Mouse (Mus musculus): ENCODE data around the gene Celsr1. TPM values are rescaled to one million over a fixed set of nuclear protein-coding genes. Genes with fewer than 3 reads are reported as not detected.
A peak's percentile ranks its signal among the peaks of the same experiment; 100 is the strongest.

Gene Celsr1
- polyA plus RNA-seq, 1 experiment from 2014 or later: 2.7 TPM

GRCm38 (mm10) chr15:86051152-86051551 is 17.6 kb upstream of the Celsr1 start:
- 89% methylated on average over 10 of the region's 10 CpGs for WGBS
- Histone ChIP-seq H3K27ac (no peak overlapping the region), H3K27me3 (no peaks in the 10 kb centered on the region), H3K9me3 (no peaks in the 10 kb centered on the region), H3K4me3 (replicated peaks) (no peak overlapping the region), H3K9ac (replicated peaks) (no peak overlapping the region), H3K36me3 (no peaks in the 10 kb centered on the region), H3K4me2 (replicated peaks) (no peak overlapping the region), H3K4me1 (replicated peaks) (no peaks in the 10 kb centered on the region)
- ATAC-seq: no peak

- Histone ChIP-seq H3K27me3 (no peaks in the 10 kb centered on the region), H3K9me3 (no peaks in the 10 kb centered on the region), H3K4me3 (replicated peaks) (no peak overlapping the region), H3K4me2 (replicated peaks) (no peak overlapping the region), H3K4me1 (replicated peaks) (no peaks in the 10 kb centered on the region), H3K27ac (no peak overlapping the region), H3K9ac (replicated peaks) (no peak overlapping the region), H3K36me3 (no peaks in the 10 kb centered on the region)
- WGBS: 84% methylated on average over 4 of the region's 4 CpGs
- ATAC-seq: no peak
These were observed 16.7 kb upstream of the Celsr1 start for GRCm38 (mm10) chr15:86050170-86050743.

DNA sequence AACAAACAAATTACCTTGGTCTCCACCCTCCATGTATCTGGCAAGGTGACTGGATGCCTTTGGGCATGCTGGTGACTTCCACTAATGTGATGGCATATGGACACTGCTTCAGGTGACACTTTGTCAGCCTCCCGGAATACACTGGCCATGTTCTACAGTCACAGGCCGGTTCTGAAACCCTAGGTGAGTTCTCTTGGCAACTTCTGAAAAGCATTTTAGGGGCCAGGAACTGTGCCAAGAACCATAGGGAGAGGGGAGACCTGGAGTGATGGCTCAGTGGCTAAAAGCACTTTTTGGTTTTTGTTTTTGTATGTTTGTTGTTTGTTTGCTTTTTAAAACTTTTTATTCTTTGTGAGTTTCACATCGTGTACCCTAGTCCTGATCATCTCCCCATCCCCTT is 15.9 kb upstream of the Celsr1 start:
- Histone ChIP-seq H3K4me3 (replicated peaks) (no peak overlapping the region), H3K27ac (no peak overlapping the region), H3K27me3 (no peaks in the 10 kb centered on the region), H3K4me1 (replicated peaks) (no peaks in the 10 kb centered on the region), H3K9ac (replicated peaks) (no peak overlapping the region), H3K9me3 (no peaks in the 10 kb centered on the region), H3K36me3 (no peaks in the 10 kb centered on the region), H3K4me2 (replicated peaks) (no peak overlapping the region)
- no peak for ATAC-seq
- 90% methylated on average over 3 of the region's 3 CpGs for WGBS

- Histone ChIP-seq H3K27me3 (peaks cover 13% of the 10 kb centered on the region; the same call in 1 of the 2 replicates), H3K4me3 (replicated peaks) (no peak overlapping the region), H3K4me1 (replicated peaks) (no peaks in the 10 kb centered on the region), H3K9ac (replicated peaks) (no peak overlapping the region), H3K4me2 (replicated peaks) (no peak overlapping the region), H3K9me3 (no peaks in the 10 kb centered on the region), H3K27ac (no peak overlapping the region), H3K36me3 (no peaks in the 10 kb centered on the region)
- 50% methylated on average over 4 of the region's 4 CpGs for WGBS
- ATAC-seq: no peak
These were observed 8.8 kb upstream of the Celsr1 start for GRCm38 (mm10) chr15:86042364-86042763.

- Histone ChIP-seq H3K27me3 (peaks cover 13% of the 10 kb centered on the region; the same call in 1 of the 2 replicates), H3K4me2 (replicated peaks) (no peak overlapping the region), H3K4me1 (replicated peaks) (no peaks in the 10 kb centered on the region), H3K9me3 (no peaks in the 10 kb centered on the region), H3K4me3 (replicated peaks) (no peak overlapping the region), H3K36me3 (no peaks in the 10 kb centered on the region), H3K9ac (replicated peaks) (no peak overlapping the region), H3K27ac (no peak overlapping the region)
- no peak for ATAC-seq
- WGBS: 85% methylated on average over 5 of the region's 5 CpGs
These were observed 7.8 kb upstream of the Celsr1 start for GRCm38 (mm10) chr15:86041421-86041820.

GRCm38 (mm10) chr15:86038802-86039201 is 5.2 kb upstream of the Celsr1 start:
- peaks cover 29% of the 10 kb centered on the region for H3K27me3 ChIP-seq
- no peaks in the 10 kb centered on the region for H3K9me3 ChIP-seq
- ATAC-seq: peak; percentile 84
- H3K4me2 ChIP-seq (replicated peaks): no peak overlapping the region
- H3K4me3 ChIP-seq (replicated peaks): no peak overlapping the region
- H3K4me1 ChIP-seq (replicated peaks): peaks cover 13% of the 10 kb centered on the region
- no peak overlapping the region for H3K9ac ChIP-seq (replicated peaks)
- H3K36me3 ChIP-seq: no peaks in the 10 kb centered on the region
- WGBS: 2% methylated on average over 2 of the region's 2 CpGs
- no peak overlapping the region for H3K27ac ChIP-seq

DNA sequence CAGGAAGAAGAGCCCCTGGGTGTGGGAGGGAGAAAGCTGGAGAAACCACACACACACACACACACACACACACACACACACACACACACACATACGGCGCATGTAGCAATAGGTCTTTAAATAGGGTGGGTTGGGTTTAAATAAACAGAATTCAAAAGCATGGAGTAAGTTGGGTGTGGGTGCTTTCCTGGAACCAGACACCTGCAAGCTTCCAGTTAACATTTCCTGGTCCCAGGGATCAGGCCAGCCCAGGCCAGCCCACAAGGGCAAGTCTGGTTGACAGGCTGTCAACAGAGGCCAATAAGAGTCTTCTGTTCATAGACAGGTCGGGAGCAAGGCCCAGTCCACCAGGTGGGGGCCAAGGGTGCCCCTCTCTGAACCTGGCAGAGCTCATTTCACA is 2.3 kb upstream of the Celsr1 start:
- Histone ChIP-seq H3K9me3 (no peaks in the 10 kb centered on the region), H3K27me3 (peaks cover 45% of the 10 kb centered on the region), H3K4me3 (replicated peaks) (no peak overlapping the region), H3K36me3 (peaks cover 9% of the 10 kb centered on the region), H3K27ac (no peak overlapping the region), H3K4me2 (replicated peaks) (no peak overlapping the region), H3K9ac (replicated peaks) (no peak overlapping the region), H3K4me1 (replicated peaks) (peaks cover 28% of the 10 kb centered on the region)
- WGBS: 60% methylated on average over 3 of the region's 3 CpGs
- no peak for ATAC-seq

GRCm38 (mm10) chr15:86034781-86035360 is 1.3 kb upstream of the Celsr1 start:
- 3% methylated on average over 12 of the region's 12 CpGs for WGBS
- Histone ChIP-seq H3K4me3 (replicated peaks) (no peak overlapping the region), H3K9me3 (no peaks in the 10 kb centered on the region), H3K4me2 (replicated peaks) (peak overlapping the region; percentile 71), H3K27me3 (peaks cover 42% of the 10 kb centered on the region), H3K36me3 (peaks cover 19% of the 10 kb centered on the region), H3K27ac (no peak overlapping the region), H3K9ac (replicated peaks) (no peak overlapping the region), H3K4me1 (replicated peaks) (peaks cover 28% of the 10 kb centered on the region)
- ATAC-seq: no peak

- ATAC-seq: peak; percentile 77
- Histone ChIP-seq H3K27ac (peak overlapping the region; percentile 64; the same call in 1 of the 2 replicates), H3K36me3 (peaks cover 22% of the 10 kb centered on the region), H3K4me2 (replicated peaks) (peak overlapping the region; percentile 71), H3K9me3 (no peaks in the 10 kb centered on the region), H3K4me1 (replicated peaks) (peaks cover 31% of the 10 kb centered on the region), H3K4me3 (replicated peaks) (peak overlapping the region; percentile 55), H3K9ac (replicated peaks) (peak overlapping the region; percentile 60; the same call in 1 of the 2 replicates), H3K27me3 (peaks cover 38% of the 10 kb centered on the region)
- WGBS: under 1% methylated on average over 35 of the region's 44 CpGs
These were observed 495 bp upstream of the Celsr1 start for GRCm38 (mm10) chr15:86034021-86034523.

DNA sequence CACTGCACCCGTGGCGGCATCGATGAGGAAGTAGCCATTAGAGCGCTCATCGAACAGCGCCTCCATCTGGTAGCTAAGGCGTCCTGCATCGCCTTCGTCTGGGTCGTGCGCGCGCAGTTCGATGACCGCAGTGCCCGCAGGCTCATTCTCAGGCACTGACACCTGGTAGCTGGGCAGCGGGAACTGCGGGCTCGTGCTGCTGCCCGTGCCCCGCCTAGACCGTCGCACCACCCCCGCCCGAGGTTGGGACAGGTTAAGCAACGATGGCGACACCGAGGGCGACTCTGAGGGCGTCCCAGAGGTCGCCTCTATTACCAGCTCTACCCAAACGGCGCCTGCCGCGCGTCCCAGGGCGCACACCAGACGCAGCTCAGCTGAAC is 776 bp downstream of the Celsr1 start:
- H3K27me3 ChIP-seq: peaks cover 38% of the 10 kb centered on the region
- H3K4me2 ChIP-seq (replicated peaks): peak overlapping the region; percentile 71
- H3K36me3 ChIP-seq: peaks cover 22% of the 10 kb centered on the region
- peak overlapping the region; percentile 55 for H3K4me3 ChIP-seq (replicated peaks)
- peak overlapping the region; percentile 60 for H3K9ac ChIP-seq (replicated peaks)
- peak; percentile 5; the same call in 1 of the 2 replicates for ATAC-seq
- under 1% methylated on average over 38 of the region's 38 CpGs for WGBS
- H3K9me3 ChIP-seq: no peaks in the 10 kb centered on the region
- peaks cover 36% of the 10 kb centered on the region for H3K4me1 ChIP-seq (replicated peaks)
- H3K27ac ChIP-seq: peak overlapping the region; percentile 64; the same call in 1 of the 2 replicates

DNA sequence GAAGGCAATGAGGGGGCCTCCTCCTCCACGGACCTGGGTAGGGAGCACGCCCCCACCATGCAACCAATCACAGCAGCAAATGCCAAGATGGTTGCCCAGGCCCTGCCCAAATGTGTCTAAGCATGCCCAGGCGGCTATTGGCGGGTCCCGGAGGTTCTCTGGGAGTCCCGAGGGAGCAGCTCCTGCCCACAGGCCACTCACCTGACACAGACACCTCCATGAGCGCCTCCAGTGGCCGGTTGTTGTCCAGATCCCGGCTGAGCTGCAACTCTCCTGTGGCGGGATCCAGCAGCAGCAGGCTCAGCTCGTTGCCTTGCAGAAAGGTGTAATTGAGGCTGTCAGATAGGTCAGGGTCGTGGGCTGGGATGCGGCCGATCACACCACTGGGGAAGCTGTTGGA is 3.6 kb downstream of the Celsr1 start:
- H3K9me3 ChIP-seq: no peaks in the 10 kb centered on the region
- 83% methylated on average over 14 of the region's 14 CpGs for WGBS
- peaks cover 22% of the 10 kb centered on the region for H3K36me3 ChIP-seq
- H3K4me2 ChIP-seq (replicated peaks): peak overlapping the region; percentile 29
- H3K27ac ChIP-seq: no peak overlapping the region
- no peak for ATAC-seq
- H3K9ac ChIP-seq (replicated peaks): no peak overlapping the region
- no peak overlapping the region for H3K4me3 ChIP-seq (replicated peaks)
- H3K27me3 ChIP-seq: peaks cover 32% of the 10 kb centered on the region
- H3K4me1 ChIP-seq (replicated peaks): peaks cover 39% of the 10 kb centered on the region

- H3K4me1 ChIP-seq (replicated peaks): peaks cover 18% of the 10 kb centered on the region
- no peak overlapping the region for H3K9ac ChIP-seq (replicated peaks)
- H3K4me3 ChIP-seq (replicated peaks): no peak overlapping the region; the same call in 1 of the 2 replicates
- H3K4me2 ChIP-seq (replicated peaks): no peak overlapping the region; the same call in 1 of the 2 replicates
- WGBS: 78% methylated on average over 8 of the region's 8 CpGs
- H3K27me3 ChIP-seq: peaks cover 12% of the 10 kb centered on the region
- ATAC-seq: no peak
- H3K9me3 ChIP-seq: no peaks in the 10 kb centered on the region
- H3K36me3 ChIP-seq: peaks cover 22% of the 10 kb centered on the region
- H3K27ac ChIP-seq: no peak overlapping the region
These were observed 5.7 kb downstream of the Celsr1 start for GRCm38 (mm10) chr15:86027871-86028270.

Measured in midbrain, embryonic 13.5 days (tissue).